Mouse (Mus musculus) cerebellum, adult 2 months (tissue): ENCODE measurements at regions not wholly inside any gene's neighbourhood (a gene's known extent, or its start where the extent isn't known, plus 50 kb on each side); places are given as distances from the start of the nearest gene placed in this dataset.

Source experiments
- DNase-seq, 2 experiments: peaks; one replicate each; pipeline ENCODE4 v3.0.0; 2021
- H3K27ac ChIP-seq: fragments of 200-500 bp; 2 replicates; pipeline ENCODE4 v1.5.1; 2012; ENCODE audit warnings: low read length, control low read depth, inconsistent platforms; ENCODE audit not compliant: insufficient read depth
- H3K27me3 ChIP-seq: fragments of 200-500 bp; 2 replicates; pipeline ENCODE4 v1.6.1; 2012; ENCODE audit warnings: inconsistent platforms, mild to moderate bottlenecking, low read length, moderate library complexity; ENCODE audit not compliant: control insufficient read depth, insufficient read depth
- H3K4me1 ChIP-seq: fragments of 200-500 bp; 2 replicates; pipeline ENCODE4 v1.6.1; 2011; ENCODE audit warnings: low read length; ENCODE audit not compliant: control insufficient read depth, insufficient read depth
- H3K4me3 ChIP-seq: fragments of 200-500 bp; replicated peaks from 2 replicates; pipeline ENCODE3; 2011; ENCODE audit warnings: mild to moderate bottlenecking, low read depth, low read length, control low read depth; ENCODE audit not compliant: insufficient read depth
- CTCF ChIP-seq: fragments of 200-500 bp; IDR thresholded peaks from 2 replicates; pipeline ENCODE4 v1.5.1; 2011; ENCODE audit warnings: low read depth, mild to moderate bottlenecking, control low read depth, low read length, moderate library complexity, borderline replicate concordance; ENCODE audit not compliant: insufficient read depth
- POLR2A ChIP-seq: fragments of 200-500 bp; IDR thresholded peaks from 2 replicates; pipeline ENCODE4 v1.6.1; 2011; ENCODE audit warnings: low read length, control low read depth, borderline replicate concordance; ENCODE audit not compliant: insufficient read depth
- WGBS: fragments of 180-500 bp; shearing (Covaris S2); methylation state at CpG from one replicate; pipeline ENCODE4 v1.1.7; 2018; 5-methylcytosine and 5-hydroxymethylcytosine counted together

GRCm38 (mm10) chr12:98337644-98338043 is 69.2 kb downstream of the Gpr65 start:
- no peaks in the 10 kb centered on the region for H3K27me3 ChIP-seq
- TF ChIP-seq CTCF (no peak), POLR2A (no peak)
- no peak for DNase-seq
- H3K27ac ChIP-seq: no peak overlapping the region
- H3K4me1 ChIP-seq: no peaks in the 10 kb centered on the region
- WGBS: 81% methylated on average over 3 of the region's 3 CpGs
- H3K4me3 ChIP-seq: no peak overlapping the region

GRCm38 (mm10) chr12:98339536-98339935 is 71.1 kb downstream of the Gpr65 start:
- 79% methylated on average over 9 of the region's 9 CpGs for WGBS
- Histone ChIP-seq H3K4me1 (no peaks in the 10 kb centered on the region), H3K27me3 (no peaks in the 10 kb centered on the region), H3K4me3 (no peak overlapping the region), H3K27ac (no peak overlapping the region)
- no peak for TF ChIP-seq POLR2A
- TF ChIP-seq CTCF: no peak
- no peak for DNase-seq

GRCm38 (mm10) chr12:98342158-98342557 is 73.7 kb downstream of the Gpr65 start:
- TF ChIP-seq POLR2A (no peak), CTCF (peak; percentile 50)
- 94% methylated on average over 2 of the region's 2 CpGs for WGBS
- Histone ChIP-seq H3K4me3 (no peak overlapping the region), H3K27ac (no peak overlapping the region), H3K4me1 (no peaks in the 10 kb centered on the region), H3K27me3 (no peaks in the 10 kb centered on the region)
- DNase-seq: no peak

- no peak for DNase-seq
- Histone ChIP-seq H3K4me1 (no peaks in the 10 kb centered on the region), H3K4me3 (no peak overlapping the region), H3K27ac (no peak overlapping the region), H3K27me3 (no peaks in the 10 kb centered on the region)
- 85% methylated on average over 7 of the region's 7 CpGs for WGBS
- TF ChIP-seq CTCF (no peak), POLR2A (no peak)
These were observed 75.2 kb downstream of the Gpr65 start for GRCm38 (mm10) chr12:98343653-98344052.

- no peak overlapping the region for H3K27ac ChIP-seq
- TF ChIP-seq CTCF (no peak), POLR2A (no peak)
- no peak overlapping the region for H3K4me3 ChIP-seq
- H3K4me1 ChIP-seq: no peaks in the 10 kb centered on the region
- WGBS: 94% methylated on average over 6 of the region's 6 CpGs
- no peaks in the 10 kb centered on the region for H3K27me3 ChIP-seq
- no peak for DNase-seq
These were observed 78.6 kb downstream of the Gpr65 start for GRCm38 (mm10) chr12:98347056-98347455.

- H3K27ac ChIP-seq: no peak overlapping the region
- peak; percentile 47 to 60 for DNase-seq
- WGBS: 77% methylated on average over 13 of the region's 13 CpGs
- H3K27me3 ChIP-seq: no peaks in the 10 kb centered on the region
- TF ChIP-seq CTCF: peak; percentile 48; the same call in 1 of the 2 replicates
- no peak for TF ChIP-seq POLR2A
- H3K4me1 ChIP-seq: no peaks in the 10 kb centered on the region
- no peak overlapping the region for H3K4me3 ChIP-seq
These were observed 79.3 kb downstream of the Gpr65 start for GRCm38 (mm10) chr12:98347550-98348318.

GRCm38 (mm10) chr12:98349864-98350643 is 81.6 kb downstream of the Gpr65 start:
- no peaks in the 10 kb centered on the region for H3K4me1 ChIP-seq
- no peak for DNase-seq
- no peak overlapping the region for H3K4me3 ChIP-seq
- no peaks in the 10 kb centered on the region for H3K27me3 ChIP-seq
- no peak overlapping the region for H3K27ac ChIP-seq
- 86% methylated on average over 7 of the region's 7 CpGs for WGBS
- no peak for TF ChIP-seq CTCF
- TF ChIP-seq POLR2A: no peak

- WGBS: 96% methylated on average over 2 of the region's 2 CpGs
- no peak for DNase-seq
These were observed 84.0 kb downstream of the Gpr65 start for GRCm38 (mm10) chr12:98352401-98352800.

More at GRCm38 (mm10) chr12:98352401-98352800, 84.0 kb downstream of the Gpr65 start:
- Histone ChIP-seq H3K27ac (no peak overlapping the region), H3K4me1 (no peaks in the 10 kb centered on the region), H3K4me3 (no peak overlapping the region), H3K27me3 (no peaks in the 10 kb centered on the region)
- TF ChIP-seq POLR2A (no peak), CTCF (no peak)
